Mouse (Mus musculus) adrenal gland, postnatal 4 days (tissue): ENCODE data around the gene Fscn1. TPM values are rescaled to one million over a fixed set of nuclear protein-coding genes. Genes with fewer than 3 reads are reported as not detected.

ENCODE experiments used
- DNase-seq, 2 experiments: peaks; one replicate each; pipeline ENCODE4 v3.0.0; 2021 to 2022; ENCODE audit warnings: low spot score in 2 of 2, mixed read lengths in 2 of 2
- long read RNA-seq, 2 experiments: library from polyadenylated mRNA; stranded (forward); transcript quantifications; one replicate each; pipeline ENCODE4 v2.0.0; 2021
- total RNA-seq, 2 experiments: library from RNA; stranded (reverse); gene quantifications; 2 replicates each; pipeline ENCODE4 v1.2.3; 2021

Fscn1 gene
- 100 to 1,000 TPM; 122 to 151 TPM for total RNA-seq
- long read RNA-seq, experiment 1, transcript Fscn1-201 (5 exons, 2,675 nt): major isoform, 174 of 189 reads
- long read RNA-seq, experiment 1, partial matches to known transcripts: 6 of 189 reads
- long read RNA-seq, experiment 1, other reads (novel, unspliced or antisense): 9 of 189 reads
- long read RNA-seq, experiment 2, transcript Fscn1-201 (5 exons, 2,675 nt): major isoform, 260 of 281 reads
- long read RNA-seq, experiment 2, partial matches to known transcripts: 4 of 281 reads
- long read RNA-seq, experiment 2, other reads (novel, unspliced or antisense): 16 of 281 reads

GRCm38 (mm10) chr5:142959576-142960556, at the start of gene Fscn1:
Gene Fscn1 (plus strand): TSS chr5:142960343.
- DNase-seq: peak; percentile 72 to 75

GRCm38 (mm10) chr5:142911629-142912028, 48.5 kb upstream of the Fscn1 start:
- DNase-seq: no peak

GRCm38 (mm10) chr5:142912320-142912719, 47.8 kb upstream of the Fscn1 start:
- DNase-seq: no peak

GRCm38 (mm10) chr5:142912739-142913138, 47.4 kb upstream of the Fscn1 start:
- DNase-seq: no peak

- DNase-seq: no peak
Observed at GRCm38 (mm10) chr5:142915231-142915630, 44.9 kb upstream of the Fscn1 start.

GRCm38 (mm10) chr5:142916593-142916992, 43.5 kb upstream of the Fscn1 start:
- no peak for DNase-seq

- no peak for DNase-seq
Observed at GRCm38 (mm10) chr5:142917402-142917801, 42.7 kb upstream of the Fscn1 start.

- DNase-seq: peak in 1 of 2 experiments; percentile 61
Observed at GRCm38 (mm10) chr5:142920311-142921073, 39.7 kb upstream of the Fscn1 start.

GRCm38 (mm10) chr5:142921074-142921459, 39.1 kb upstream of the Fscn1 start:
- no peak for DNase-seq

- DNase-seq: no peak
Observed at GRCm38 (mm10) chr5:142922251-142922650, 37.9 kb upstream of the Fscn1 start.

- DNase-seq: no peak
Observed at GRCm38 (mm10) chr5:142923781-142924180, 36.4 kb upstream of the Fscn1 start.

GRCm38 (mm10) chr5:142924336-142924959, 35.7 kb upstream of the Fscn1 start:
- no peak for DNase-seq

GRCm38 (mm10) chr5:142926204-142926939, 33.8 kb upstream of the Fscn1 start:
- no peak for DNase-seq

GRCm38 (mm10) chr5:142926940-142927228, 33.3 kb upstream of the Fscn1 start:
- DNase-seq: no peak

GRCm38 (mm10) chr5:142927341-142927930, 32.7 kb upstream of the Fscn1 start:
- no peak for DNase-seq

- DNase-seq: peak in 1 of 2 experiments; percentile 56
Observed at GRCm38 (mm10) chr5:142928749-142929399, 31.3 kb upstream of the Fscn1 start.

GRCm38 (mm10) chr5:142929400-142929752, 30.8 kb upstream of the Fscn1 start:
- no peak for DNase-seq

- no peak for DNase-seq
Observed at GRCm38 (mm10) chr5:142931241-142931745, 28.9 kb upstream of the Fscn1 start.

GRCm38 (mm10) chr5:142932084-142932685, 28.0 kb upstream of the Fscn1 start:
- peak in 1 of 2 experiments; percentile 46 for DNase-seq
